Mouse (Mus musculus) forebrain, embryonic 16.5 days (tissue): Measurements from ENCODE around the gene Fut11. TPM values are rescaled to one million over a fixed set of nuclear protein-coding genes. Genes with fewer than 3 reads are reported as not detected.

ENCODE experiments used
- ATAC-seq: fragments of 200-750 bp; cut with Nextera tagmentation; 2 replicates; pipeline ENCODE4 v1.8.0; 2017; ENCODE audit warnings: mild to moderate bottlenecking, moderate library complexity
- H3K27ac ChIP-seq: fragments of 300-500 bp; sonication (generic); 2 replicates; pipeline ENCODE4 v1.5.1; 2014; ENCODE audit warnings: low read length, control low read depth
- H3K27me3 ChIP-seq: fragments of 300-500 bp; sonication (generic); replicated peaks from 2 replicates; pipeline ENCODE4 v1.6.1; 2014; ENCODE audit warnings: low read length; ENCODE audit not compliant: control insufficient read depth, insufficient read depth
- H3K36me3 ChIP-seq: fragments of 300-500 bp; sonication (generic); 2 replicates; pipeline ENCODE4 v1.6.1; 2014; ENCODE audit not compliant: control insufficient read depth, insufficient read depth
- H3K4me1 ChIP-seq: fragments of 300-500 bp; sonication (generic); replicated peaks from 2 replicates; pipeline ENCODE4 v1.6.1; 2014; ENCODE audit warnings: low read length; ENCODE audit not compliant: control insufficient read depth, insufficient read depth
- H3K4me2 ChIP-seq: fragments of 300-500 bp; sonication (generic); 2 replicates; pipeline ENCODE4 v1.6.1; 2014; ENCODE audit warnings: mild to moderate bottlenecking, low read length, control low read depth
- H3K4me3 ChIP-seq: fragments of 300-500 bp; sonication (generic); replicated peaks from 2 replicates; pipeline ENCODE4 v1.5.1; 2014; ENCODE audit warnings: mild to moderate bottlenecking, low read length, control low read depth
- H3K9ac ChIP-seq: fragments of 300-500 bp; sonication (generic); replicated peaks from 2 replicates; pipeline ENCODE4 v1.6.1; 2014; ENCODE audit warnings: low read depth, low read length, control low read depth
- H3K9me3 ChIP-seq: fragments of 300-500 bp; sonication (generic); 2 replicates; pipeline ENCODE4 v1.6.1; 2016; ENCODE audit warnings: low read length; ENCODE audit not compliant: control insufficient read depth
- WGBS: fragments of 180-500 bp; shearing (Covaris S2); extraction: QIAGEN DNeasy Blood & Tissue Kit; methylation state at CpG from one replicate; pipeline ENCODE4 v1.1.7; 2014; 5-methylcytosine and 5-hydroxymethylcytosine counted together
- polyA plus RNA-seq: library from polyadenylated mRNA; unstranded; fragments of >200 nt; fragmentation: Nextera tagmentation; extraction: Ambion mirVana; gene quantifications from 2 replicates; pipeline ENCODE4 v1.2.1, GENCODE M21; 2015

The Fut11 gene
- 21.6 and 23.3 TPM in 2 replicates for polyA plus RNA-seq

- under 1% methylated on average over 106 of the region's 111 CpGs for WGBS
- H3K4me2 ChIP-seq = peak within 1 kb of the TSS; percentile 81
- peak within 1 kb of the TSS; percentile 97 for H3K4me3 ChIP-seq
- peak within 1 kb of the TSS; percentile 95 for H3K9ac ChIP-seq
- peak within 1 kb of the TSS; percentile 98 for H3K27ac ChIP-seq
- peak; percentile 91 for ATAC-seq
- no peaks in the 10 kb centered on the region for H3K9me3 ChIP-seq
- peaks cover 20% of the 10 kb centered on the region for H3K36me3 ChIP-seq
- no peaks in the 10 kb centered on the region for H3K27me3 ChIP-seq
- H3K4me1 ChIP-seq = peaks cover 48% of the 10 kb centered on the region
These were observed at the start of gene Fut11 for GRCm38 (mm10) chr14:20694884-20695760. Fut11 (plus strand) TSS chr14:20694968.

GRCm38 (mm10) chr14:20645547-20645946 is 49.2 kb upstream of the Fut11 start:
- no peaks in the 10 kb centered on the region for H3K36me3 ChIP-seq
- H3K9ac ChIP-seq = no peak overlapping the region
- 44% methylated on average over 3 of the region's 3 CpGs for WGBS
- peaks cover 6% of the 10 kb centered on the region for H3K4me1 ChIP-seq
- no peak overlapping the region for H3K27ac ChIP-seq
- no peaks in the 10 kb centered on the region for H3K27me3 ChIP-seq
- no peaks in the 10 kb centered on the region for H3K9me3 ChIP-seq
- no peak for ATAC-seq
- H3K4me2 ChIP-seq = no peak overlapping the region
- H3K4me3 ChIP-seq = no peak overlapping the region

GRCm38 (mm10) chr14:20646381-20646780 is 48.4 kb upstream of the Fut11 start:
- ATAC-seq = no peak
- H3K9me3 ChIP-seq = no peaks in the 10 kb centered on the region
- H3K4me3 ChIP-seq = no peak overlapping the region
- no peak overlapping the region for H3K27ac ChIP-seq
- H3K27me3 ChIP-seq = no peaks in the 10 kb centered on the region
- no peak overlapping the region for H3K4me2 ChIP-seq
- H3K36me3 ChIP-seq = no peaks in the 10 kb centered on the region
- peaks cover 5% of the 10 kb centered on the region for H3K4me1 ChIP-seq
- H3K9ac ChIP-seq = no peak overlapping the region

GRCm38 (mm10) chr14:20651000-20651399 is 43.8 kb upstream of the Fut11 start:
- no peak for ATAC-seq
- Histone ChIP-seq H3K4me2 (no peak overlapping the region), H3K4me3 (no peak overlapping the region), H3K9ac (no peak overlapping the region), H3K27ac (no peak overlapping the region), H3K27me3 (no peaks in the 10 kb centered on the region), H3K36me3 (no peaks in the 10 kb centered on the region), H3K9me3 (no peaks in the 10 kb centered on the region), H3K4me1 (no peaks in the 10 kb centered on the region)
- 79% methylated on average over 2 of the region's 2 CpGs for WGBS

GRCm38 (mm10) chr14:20651722-20652256 is 43.0 kb upstream of the Fut11 start:
- Histone ChIP-seq H3K9ac (no peak overlapping the region), H3K4me2 (no peak overlapping the region), H3K36me3 (no peaks in the 10 kb centered on the region), H3K9me3 (no peaks in the 10 kb centered on the region), H3K4me3 (no peak overlapping the region), H3K27ac (no peak overlapping the region), H3K4me1 (no peaks in the 10 kb centered on the region), H3K27me3 (no peaks in the 10 kb centered on the region)
- WGBS = 72% methylated on average over 4 of the region's 4 CpGs
- ATAC-seq = no peak

- Histone ChIP-seq H3K27me3 (no peaks in the 10 kb centered on the region), H3K4me1 (no peaks in the 10 kb centered on the region), H3K9me3 (no peaks in the 10 kb centered on the region), H3K27ac (no peak overlapping the region), H3K9ac (no peak overlapping the region), H3K4me2 (no peak overlapping the region), H3K4me3 (no peak overlapping the region), H3K36me3 (no peaks in the 10 kb centered on the region)
- 81% methylated on average over 9 of the region's 9 CpGs for WGBS
- ATAC-seq = no peak
These were observed 39.9 kb upstream of the Fut11 start for GRCm38 (mm10) chr14:20654690-20655421.

- Histone ChIP-seq H3K4me3 (no peak overlapping the region), H3K9me3 (no peaks in the 10 kb centered on the region), H3K27me3 (no peaks in the 10 kb centered on the region), H3K27ac (no peak overlapping the region), H3K4me2 (no peak overlapping the region), H3K36me3 (no peaks in the 10 kb centered on the region), H3K4me1 (peaks cover 3% of the 10 kb centered on the region; the same call in 1 of the 2 replicates), H3K9ac (no peak overlapping the region)
- 88% methylated on average over 9 of the region's 9 CpGs for WGBS
- ATAC-seq = no peak
These were observed 39.0 kb upstream of the Fut11 start for GRCm38 (mm10) chr14:20655731-20656130.

- H3K36me3 ChIP-seq = no peaks in the 10 kb centered on the region
- peaks cover 3% of the 10 kb centered on the region; the same call in 1 of the 2 replicates for H3K4me1 ChIP-seq
- 41% methylated on average over 11 of the region's 11 CpGs for WGBS
- no peak within 1 kb of the TSS for H3K4me2 ChIP-seq
- no peaks in the 10 kb centered on the region for H3K9me3 ChIP-seq
- H3K4me3 ChIP-seq = no peak within 1 kb of the TSS
- no peaks in the 10 kb centered on the region for H3K27me3 ChIP-seq
- no peak within 1 kb of the TSS for H3K9ac ChIP-seq
- no peak for ATAC-seq
- no peak within 1 kb of the TSS for H3K27ac ChIP-seq
These were observed 38.4 kb upstream of the Fut11 start, which contains the start of gene Myoz1 for GRCm38 (mm10) chr14:20656361-20656760. Myoz1 (minus strand) TSS chr14:20656540.

GRCm38 (mm10) chr14:20658326-20658725 is 36.4 kb upstream of the Fut11 start:
- no peaks in the 10 kb centered on the region for H3K36me3 ChIP-seq

More at GRCm38 (mm10) chr14:20658326-20658725, 36.4 kb upstream of the Fut11 start:
- no peak overlapping the region for H3K4me2 ChIP-seq
- H3K9ac ChIP-seq = no peak overlapping the region
- H3K9me3 ChIP-seq = no peaks in the 10 kb centered on the region
- no peaks in the 10 kb centered on the region for H3K27me3 ChIP-seq
- no peak overlapping the region for H3K27ac ChIP-seq
- H3K4me1 ChIP-seq = peaks cover 10% of the 10 kb centered on the region
- no peak for ATAC-seq
- no peak overlapping the region for H3K4me3 ChIP-seq
